8 mouse cellular contexts compared by ENCODE assay signal in the genomic region with DNA sequence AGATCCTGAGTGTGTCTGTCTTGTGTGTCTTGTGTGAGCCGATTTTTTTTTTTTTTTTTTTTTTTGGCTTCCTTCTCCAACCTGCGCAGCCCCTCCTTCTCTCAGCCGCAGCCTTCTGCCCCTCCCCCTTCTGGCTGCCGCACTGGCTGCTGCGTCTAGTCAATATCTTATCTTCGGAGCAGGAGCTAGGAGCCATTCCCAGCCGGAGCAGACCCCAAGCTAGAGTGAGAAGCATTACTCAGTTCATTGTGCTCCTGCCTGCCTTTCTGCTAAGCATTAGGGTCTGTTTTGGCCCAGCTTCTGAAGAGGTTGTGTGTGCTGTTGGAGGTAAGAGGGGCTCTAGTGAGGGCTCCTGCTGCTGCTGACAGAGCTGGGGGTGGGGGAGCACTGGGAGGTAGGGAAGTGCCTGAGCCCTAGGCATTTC. TPM values are rescaled to one million over a fixed set of nuclear protein-coding genes. Genes with fewer than 3 reads are reported as not detected.
DNase-seq lines count a peak whose midpoint lies in the region; ATAC-seq lines count a peak whose summit lies in the region.

A gene (plus strand): TSS at position 114 of the 424 bp plus-strand sequence.

- peak within 1 kb of the TSS; percentile 44 for H3K4me3 ChIP-seq in forebrain, embryonic 10.5 days

- H3K9me3 ChIP-seq in forebrain, embryonic 10.5 days: no peaks in the 10 kb centered on the region

- H3K27me3 ChIP-seq in forebrain, embryonic 10.5 days (ENCODE audit: poor library complexity, severe bottlenecking): no peaks in the 10 kb centered on the region

- peaks cover 23% of the 10 kb centered on the region for H3K4me1 ChIP-seq in forebrain, embryonic 10.5 days

- ATAC-seq in activated CD4-positive, CD25-positive, alpha-beta regulatory T cell, adult 4 months: no peak

- 3% methylated on average over 7 of the region's 7 CpGs for WGBS in forebrain, embryonic 10.5 days

- H3K27ac ChIP-seq in forebrain, embryonic 10.5 days: peak within 1 kb of the TSS; percentile 82

- peak; percentile 28 for DNase-seq in ovary, postnatal 36 days (ENCODE audit: low spot score)
- DNase-seq in ovary, postnatal 14 days (ENCODE audit: low spot score): no peak
- peak; percentile 41 for DNase-seq in forebrain, embryonic 10.5 days (ENCODE audit: extremely low spot score, low spot score)
- peak in 1 of 2 experiments; percentile 57 for DNase-seq in layer of hippocampus, adult 8-10 months (ENCODE audit: low spot score in 2 of 2)
- peak; percentile 26 for DNase-seq in mesoderm, embryonic 11.5 days (ENCODE audit: low read depth, low spot score)
- peak; percentile 17 for DNase-seq in thymus, postnatal 0 days (ENCODE audit: low spot score)
- no peak for DNase-seq in adipocyte (ENCODE audit: low spot score)

- H3K36me3 ChIP-seq in forebrain, embryonic 10.5 days (replicated peaks): peaks cover 3% of the 10 kb centered on the region; the same call in 1 of the 2 replicates

RNA-seq across cellular contexts. Expression of the gene that starts here (rescaled TPM):
- 4.5 and 5.2 TPM in 2 replicates for polyA plus RNA-seq in forebrain, embryonic 10.5 days (2016; fragmentation: Nextera tagmentation; extraction: Ambion mirVana)
- total RNA-seq in layer of hippocampus, adult 8-10 months (2022): 10 to 100 TPM; 50.4 to 67.7 (median 56.7) TPM
- polyA plus RNA-seq in thymus, postnatal 0 days (2015; fragmentation: Nextera tagmentation; extraction: Ambion mirVana): 0.12 and 0.14 TPM in 2 replicates
- polyA plus RNA-seq in activated CD4-positive, CD25-positive, alpha-beta regulatory T cell, adult 4 months (2017; shearing (Covaris generic)): not detected

Comparison
In these comparisons a context has a peak if more than half of its experiments do, and no peak if none do; other contexts are left out.
1. DNase-seq: peak in ovary, postnatal 36 days (single experiment), forebrain, embryonic 10.5 days (single experiment) and mesoderm, embryonic 11.5 days (single experiment); none in ovary, postnatal 14 days (single experiment) and adipocyte (single experiment).
2. Peak in DNase-seq in thymus, postnatal 0 days; RNA of the gene not detected or under 1 TPM.